Mouse (Mus musculus) liver, adult 2 months (tissue): ENCODE results near the gene Zfp358. TPM values are rescaled to one million over a fixed set of nuclear protein-coding genes. Genes with fewer than 3 reads are reported as not detected.

ENCODE experiments used
- DNase-seq: peaks from one replicate; pipeline ENCODE4 v3.0.0-alpha.2; 2011; ENCODE audit warnings: low read depth, low spot score; ENCODE audit errors: extremely low read depth
- H3K27ac ChIP-seq: fragments of 200-500 bp; replicated peaks from 2 replicates; pipeline ENCODE4 v1.5.1; 2012; ENCODE audit warnings: low read depth, mild to moderate bottlenecking, control low read depth, inconsistent platforms, low read length; ENCODE audit not compliant: insufficient read depth
- H3K27me3 ChIP-seq: fragments of 200-500 bp; 2 replicates; pipeline ENCODE4 v1.6.1; 2012; ENCODE audit warnings: mild to moderate bottlenecking, moderate library complexity, low read length, inconsistent platforms; ENCODE audit not compliant: control insufficient read depth, insufficient read depth
- H3K36me3 ChIP-seq: fragments of 200-500 bp; 2 replicates; pipeline ENCODE4 v1.6.1; 2012; ENCODE audit warnings: low read length, inconsistent platforms; ENCODE audit not compliant: control insufficient read depth, insufficient read depth
- H3K4me1 ChIP-seq: fragments of 200-500 bp; 2 replicates; pipeline ENCODE4 v1.6.1; 2011; ENCODE audit warnings: low read length; ENCODE audit not compliant: control insufficient read depth, insufficient read depth
- H3K4me3 ChIP-seq: fragments of 200-500 bp; 2 replicates; pipeline ENCODE4 v1.5.1; 2011; ENCODE audit warnings: low read depth, mild to moderate bottlenecking, control low read depth, low read length, moderate library complexity; ENCODE audit not compliant: insufficient read depth
- H3K79me2 ChIP-seq: fragments of 200-500 bp; 2 replicates; pipeline ENCODE4 v1.6.1; 2012; ENCODE audit warnings: inconsistent platforms, mild to moderate bottlenecking, low read length, moderate library complexity; ENCODE audit not compliant: control insufficient read depth, insufficient read depth
- H3K9ac ChIP-seq: fragments of 200-500 bp; 2 replicates; pipeline ENCODE4 v1.6.1; 2012; ENCODE audit warnings: low read depth, mild to moderate bottlenecking, control low read depth, inconsistent platforms, low read length
- CTCF ChIP-seq: fragments of 200-500 bp; IDR thresholded peaks from 2 replicates; pipeline ENCODE4 v1.5.1; 2011; ENCODE audit warnings: low read depth, low read length, control low read depth
- POLR2A ChIP-seq: fragments of 200-500 bp; IDR thresholded peaks from 2 replicates; pipeline ENCODE4 v1.6.1; 2011; ENCODE audit warnings: low read length, control low read depth; ENCODE audit not compliant: insufficient read depth; ENCODE audit errors: extremely low read depth
- WGBS: fragments of 180-500 bp; shearing (Covaris S2); methylation state at CpG from one replicate; pipeline ENCODE4 v1.1.7; 2018; 5-methylcytosine and 5-hydroxymethylcytosine counted together
- polyA plus RNA-seq: library from polyadenylated mRNA; depleted of rRNA; stranded (reverse); fragments of >200 nt; gene quantifications from 2 replicates; pipeline ENCODE4 v1.2.3, GENCODE M21; 2012
- total RNA-seq: library from RNA; depleted of rRNA; stranded (reverse); fragments of >200 nt; gene quantifications from 2 replicates; pipeline ENCODE4 v1.2.3, GENCODE M21; 2014

Gene Zfp358
- total and polyA plus RNA-seq, 2 experiments = 2.7 to 25.9 TPM

GRCm38 (mm10) chr8:3516450-3517116, 23.6 kb downstream of the Zfp358 start:
- TF ChIP-seq CTCF (0 out of 2 replicates have a peak, but pooled peaks have one; percentile 0), POLR2A (peak; percentile 49; the same call in 1 of the 2 replicates)
- H3K27ac ChIP-seq = peak overlapping the region; percentile 69
- peaks cover 6% of the 10 kb centered on the region for H3K4me1 ChIP-seq
- H3K27me3 ChIP-seq = no peaks in the 10 kb centered on the region
- peak overlapping the region; percentile 71 for H3K4me3 ChIP-seq
- 1% methylated on average over 36 of the region's 36 CpGs for WGBS
- no peaks in the 10 kb centered on the region for H3K79me2 ChIP-seq
- H3K36me3 ChIP-seq = peaks cover 3% of the 10 kb centered on the region; the same call in 1 of the 2 replicates
- peak; percentile 87 for DNase-seq
- peak overlapping the region; percentile 69 for H3K9ac ChIP-seq

DNA sequence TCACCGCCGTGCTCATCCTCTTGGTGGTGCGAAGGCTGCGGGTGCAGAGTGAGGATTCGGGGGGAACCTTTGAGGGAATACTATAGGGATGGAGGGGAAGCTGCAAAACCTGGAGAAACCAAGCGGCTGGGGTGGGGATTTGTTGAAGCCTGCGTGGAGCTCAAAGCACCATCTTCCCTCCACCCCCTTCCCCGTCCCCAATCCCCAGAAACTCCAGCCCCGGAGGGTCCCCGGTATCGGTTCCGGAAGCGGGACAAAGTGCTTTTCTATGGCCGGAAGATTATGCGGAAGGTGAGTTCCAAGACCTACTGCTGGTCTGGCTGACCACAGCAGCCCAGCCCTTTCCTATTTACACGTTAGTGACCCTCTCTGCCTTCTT, 24.2 kb downstream of the Zfp358 start:
- 25% methylated on average over 16 of the region's 16 CpGs for WGBS
- H3K9ac ChIP-seq = peak overlapping the region; percentile 60
- DNase-seq = no peak
- peak overlapping the region; percentile 71 for H3K4me3 ChIP-seq
- H3K27me3 ChIP-seq = no peaks in the 10 kb centered on the region
- peaks cover 4% of the 10 kb centered on the region; the same call in 1 of the 2 replicates for H3K36me3 ChIP-seq
- no peaks in the 10 kb centered on the region for H3K79me2 ChIP-seq
- peaks cover 6% of the 10 kb centered on the region for H3K4me1 ChIP-seq
- H3K27ac ChIP-seq = peak overlapping the region; percentile 14
- TF ChIP-seq CTCF (no peak), POLR2A (0 out of 2 replicates have a peak, but pooled peaks have one; percentile 8)

- DNase-seq = no peak
- Histone ChIP-seq H3K27me3 (no peaks in the 10 kb centered on the region), H3K79me2 (no peaks in the 10 kb centered on the region), H3K27ac (no peak overlapping the region), H3K36me3 (peaks cover 31% of the 10 kb centered on the region), H3K4me3 (no peak overlapping the region), H3K4me1 (no peaks in the 10 kb centered on the region), H3K9ac (no peak overlapping the region)
- WGBS = 94% methylated on average over 13 of the region's 13 CpGs
- TF ChIP-seq POLR2A (no peak), CTCF (no peak)
Measured at GRCm38 (mm10) chr8:3522007-3522697, 29.2 kb downstream of the Zfp358 start.

DNA sequence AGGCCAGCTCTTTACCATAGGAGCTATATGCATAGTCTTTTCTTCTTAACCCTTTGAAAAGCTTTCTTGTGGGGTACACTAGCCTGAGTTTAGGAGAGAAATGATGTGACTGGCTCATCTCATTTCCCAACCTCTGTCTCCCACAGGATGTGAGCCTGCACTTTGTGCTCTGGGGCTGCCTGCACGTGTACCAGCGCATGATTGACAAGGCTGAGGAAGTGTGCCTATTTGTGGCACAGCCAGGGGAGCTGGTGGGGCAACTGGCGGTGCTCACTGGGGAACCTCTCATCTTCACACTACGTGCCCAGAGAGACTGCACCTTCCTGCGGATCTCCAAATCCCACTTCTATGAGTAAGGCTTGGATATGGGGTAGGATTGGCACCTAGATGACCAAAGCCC, 37.9 kb downstream of the Zfp358 start:
- H3K36me3 ChIP-seq = peaks cover 32% of the 10 kb centered on the region
- 92% methylated on average over 5 of the region's 5 CpGs for WGBS
- no peak for TF ChIP-seq POLR2A
- TF ChIP-seq CTCF = no peak

GRCm38 (mm10) chr8:3531936-3532335, 39.0 kb downstream of the Zfp358 start:
- no peak for DNase-seq
- no peaks in the 10 kb centered on the region for H3K4me1 ChIP-seq
- no peak overlapping the region for H3K27ac ChIP-seq
- peaks cover 31% of the 10 kb centered on the region for H3K36me3 ChIP-seq
- no peaks in the 10 kb centered on the region for H3K79me2 ChIP-seq
- no peaks in the 10 kb centered on the region for H3K27me3 ChIP-seq
- H3K4me3 ChIP-seq = no peak overlapping the region
- no peak overlapping the region for H3K9ac ChIP-seq
- TF ChIP-seq POLR2A (no peak), CTCF (no peak)
- WGBS = 97% methylated on average over 18 of the region's 18 CpGs

More for the DNA sequence above, 37.9 kb downstream of the Zfp358 start:
- Histone ChIP-seq H3K79me2 (no peaks in the 10 kb centered on the region), H3K27me3 (no peaks in the 10 kb centered on the region), H3K4me3 (no peak overlapping the region), H3K9ac (no peak overlapping the region), H3K4me1 (no peaks in the 10 kb centered on the region), H3K27ac (no peak overlapping the region)
- no peak for DNase-seq
